Mouse (Mus musculus) MEL (cell line): Measurements from ENCODE around the gene Epha2.

Source experiments
- CHD1 ChIP-seq: IDR thresholded peaks from 2 replicates; pipeline ENCODE4 v1.6.1; 2012; ENCODE audit warnings: low read depth, mild to moderate bottlenecking, inconsistent platforms, low read length, improper control_type of control experiment
- CHD2 ChIP-seq: IDR thresholded peaks from 2 replicates; pipeline ENCODE4 v1.6.1; 2011; ENCODE audit warnings: low read length, improper control_type of control experiment
- CTCF ChIP-seq, 3 experiments: IDR thresholded peaks in 2 of 3; conservative IDR thresholded peaks in 1 of 3; 2 replicates each; pipeline ENCODE4 v1.5.1; 2011 to 2012; ENCODE audit warnings: low read length in 3 of 3, low read depth in 2 of 3, mild to moderate bottlenecking in 2 of 3, improper control_type of control experiment in 1 of 3, inconsistent platforms in 1 of 3, mixed read lengths in 1 of 3, moderate library complexity in 1 of 3; ENCODE audit not compliant: control insufficient read depth in 1 of 3, insufficient read depth in 1 of 3, poor library complexity in 1 of 3, severe bottlenecking in 1 of 3
- GATA1 ChIP-seq: IDR thresholded peaks from 2 replicates; pipeline ENCODE4 v1.6.1; 2011; ENCODE audit warnings: low read depth, low read length, improper control_type of control experiment
- MAFK ChIP-seq: IDR thresholded peaks from 2 replicates; pipeline ENCODE4 v1.6.1; 2011; ENCODE audit warnings: low read depth, mild to moderate bottlenecking, low read length, improper control_type of control experiment, borderline replicate concordance
- MYB ChIP-seq: IDR thresholded peaks from 2 replicates; pipeline ENCODE4 v1.6.1; 2011; ENCODE audit warnings: mild to moderate bottlenecking, low read depth, low read length, improper control_type of control experiment
- MYC ChIP-seq: IDR thresholded peaks from 2 replicates; pipeline ENCODE4 v1.6.1; 2011; ENCODE audit warnings: low read depth, mild to moderate bottlenecking, low read length, improper control_type of control experiment, moderate library complexity
- NRF1 ChIP-seq: IDR thresholded peaks from 2 replicates; pipeline ENCODE4 v1.6.1; 2014; ENCODE audit warnings: low read depth, mild to moderate bottlenecking, inconsistent platforms, low read length, improper control_type of control experiment, moderate library complexity; ENCODE audit not compliant: poor library complexity, insufficient read depth, severe bottlenecking
- POLR2A ChIP-seq, 2 experiments: IDR thresholded peaks; 2 replicates each; pipeline ENCODE4 v1.6.1; 2011 to 2012; ENCODE audit warnings: low read length in 2 of 2, mild to moderate bottlenecking in 2 of 2, control low read depth in 1 of 2, improper control_type of control experiment in 1 of 2, low read depth in 1 of 2, moderate library complexity in 1 of 2; ENCODE audit not compliant: control insufficient read depth in 1 of 2, insufficient read depth in 1 of 2, poor library complexity in 1 of 2
- TBP ChIP-seq: IDR thresholded peaks from 2 replicates; pipeline ENCODE4 v1.8.0; 2011; ENCODE audit warnings: low read depth, low read length, improper control_type of control experiment
- ZC3H11A ChIP-seq: IDR thresholded peaks from 2 replicates; pipeline ENCODE4 v1.6.1; 2012; ENCODE audit warnings: low read depth, mild to moderate bottlenecking, inconsistent platforms, low read length, improper control_type of control experiment
- ZKSCAN1 ChIP-seq: IDR thresholded peaks from 2 replicates; pipeline ENCODE4 v1.6.1; 2012; ENCODE audit warnings: low read depth, mild to moderate bottlenecking, inconsistent platforms, low read length, improper control_type of control experiment, moderate library complexity

GRCm38 (mm10) chr4:141331446-141331845 is 30.4 kb downstream of the Epha2 start:
- TF ChIP-seq CTCF (IDR thresholded peaks at IDR 0.05 in 2 of 3, conservative IDR thresholded peaks at IDR 0.05 in 1 of 3; ENCODE audit: control insufficient read depth in 1 of 3, insufficient read depth in 1 of 3, low read depth in 2 of 3, low read length in 3 of 3, poor library complexity in 1 of 3, severe bottlenecking in 1 of 3) (no peak), GATA1 (no peak), CHD1 (no peak), TBP (no peak), MYB (no peak), ZC3H11A (no peak), ZKSCAN1 (no peak), MYC (no peak), POLR2A (IDR thresholded peaks at IDR 0.05; ENCODE audit: control insufficient read depth in 1 of 2, insufficient read depth in 1 of 2, low read depth in 1 of 2, low read length in 2 of 2, poor library complexity in 1 of 2) (no peak), MAFK (no peak), CHD2 (no peak), NRF1 (no peak)
